Mouse (Mus musculus) megakaryocyte, embryonic 14.5 days (primary cell): ENCODE results near the gene Atp5g3.

Source experiments
- FLI1 ChIP-seq: IDR thresholded peaks from 2 replicates; pipeline ENCODE4 v1.6.1; 2012; ENCODE audit warnings: low read length, inconsistent platforms, mixed read lengths
- GATA1 ChIP-seq: IDR thresholded peaks from 3 replicates; pipeline ENCODE4 v1.6.1; 2012; ENCODE audit warnings: mixed read lengths, low read length, inconsistent platforms, borderline replicate concordance

GRCm38 (mm10) chr2:73900364-73900763 lies 10.8 kb downstream of the Atp5g3 start:
- no peak for TF ChIP-seq FLI1
- TF ChIP-seq GATA1 = no peak
